Mouse (Mus musculus): ENCODE data around the gene Il1rl2. TPM values are rescaled to one million over a fixed set of nuclear protein-coding genes. Genes with fewer than 3 reads are reported as not detected.

The Il1rl2 gene
- polyA plus RNA-seq (2016; fragmentation: Nextera tagmentation; extraction: Ambion mirVana), result 3.6 and 3.7 TPM in 2 replicates

- H3K9ac ChIP-seq, result peak within 1 kb of the TSS; percentile 49; the same call in 1 of the 2 replicates
- H3K27me3 ChIP-seq (replicated peaks), result peaks cover 15% of the 10 kb centered on the region
- no peak for ATAC-seq (ENCODE audit: insufficient number of reproducible peaks, low FRiP score)
- WGBS, result 31% methylated on average over 6 of the region's 6 CpGs
- no peak within 1 kb of the TSS for H3K27ac ChIP-seq (ENCODE audit: poor library complexity, severe bottlenecking)
- H3K4me3 ChIP-seq, result peak within 1 kb of the TSS; percentile 40
- peaks cover 10% of the 10 kb centered on the region for H3K4me1 ChIP-seq (replicated peaks)
- no peaks in the 10 kb centered on the region for H3K36me3 ChIP-seq
- H3K4me2 ChIP-seq, result peak within 1 kb of the TSS; percentile 73
- H3K9me3 ChIP-seq (replicated peaks), result no peaks in the 10 kb centered on the region
Observed at GRCm38 (mm10) chr1:40324457-40324856, at the start of gene Il1rl2. Il1rl2 (plus strand) TSS chr1:40324610.

- no peak for ATAC-seq (ENCODE audit: insufficient number of reproducible peaks, low FRiP score)
- H3K36me3 ChIP-seq, result no peaks in the 10 kb centered on the region
- H3K4me2 ChIP-seq, result no peak overlapping the region
- no peaks in the 10 kb centered on the region for H3K9me3 ChIP-seq (replicated peaks)
- no peak overlapping the region for H3K9ac ChIP-seq
- no peaks in the 10 kb centered on the region for H3K27me3 ChIP-seq (replicated peaks)
- no peak overlapping the region for H3K27ac ChIP-seq (ENCODE audit: poor library complexity, severe bottlenecking)
- 62% methylated on average over 10 of the region's 10 CpGs for whole genome bisulfite sequencing
- no peak overlapping the region for H3K4me3 ChIP-seq
- H3K4me1 ChIP-seq (replicated peaks), result no peaks in the 10 kb centered on the region; the same call in 1 of the 2 replicates
Observed at GRCm38 (mm10) chr1:40275285-40276013, 49.0 kb upstream of the Il1rl2 start.

- Histone ChIP-seq H3K4me3 (no peak overlapping the region), H3K4me2 (no peak overlapping the region), H3K9me3 (replicated peaks) (no peaks in the 10 kb centered on the region), H3K27me3 (replicated peaks) (no peaks in the 10 kb centered on the region), H3K9ac (no peak overlapping the region), H3K4me1 (replicated peaks) (no peaks in the 10 kb centered on the region; the same call in 1 of the 2 replicates), H3K27ac (ENCODE audit: poor library complexity, severe bottlenecking) (no peak overlapping the region), H3K36me3 (peaks cover 3% of the 10 kb centered on the region; the same call in 1 of the 2 replicates)
- 83% methylated on average over 4 of the region's 4 CpGs for WGBS
- no peak for ATAC-seq (ENCODE audit: insufficient number of reproducible peaks, low FRiP score)
Observed at GRCm38 (mm10) chr1:40277944-40278343, 46.5 kb upstream of the Il1rl2 start.

DNA sequence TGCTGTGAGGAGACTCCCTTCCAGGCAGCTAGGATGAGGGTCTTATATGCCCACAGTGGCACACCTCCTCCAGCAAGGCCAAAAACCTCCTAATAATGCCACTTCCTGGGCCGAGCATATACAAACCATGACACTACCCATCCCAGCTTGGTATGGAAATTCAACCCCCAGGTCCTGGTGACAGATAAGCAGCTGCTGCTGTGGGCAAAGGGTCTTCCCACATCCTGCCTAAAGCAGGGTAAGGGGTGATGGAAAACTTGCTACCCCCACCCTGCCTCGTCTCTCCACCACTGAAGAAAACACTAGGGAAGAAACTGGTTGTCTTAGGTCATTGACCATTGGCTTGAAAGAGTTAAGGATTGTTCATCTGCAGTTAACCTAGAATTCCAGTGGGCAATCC is 45.7 kb upstream of the Il1rl2 start:
- no peaks in the 10 kb centered on the region for H3K27me3 ChIP-seq (replicated peaks)
- no peak overlapping the region for H3K27ac ChIP-seq (ENCODE audit: poor library complexity, severe bottlenecking)
- no peak overlapping the region for H3K4me3 ChIP-seq
- WGBS, result 70% methylated on average over 2 of the region's 2 CpGs
- no peak overlapping the region for H3K4me2 ChIP-seq
- no peaks in the 10 kb centered on the region for H3K9me3 ChIP-seq (replicated peaks)
- no peak for ATAC-seq (ENCODE audit: insufficient number of reproducible peaks, low FRiP score)
- H3K36me3 ChIP-seq, result peaks cover 3% of the 10 kb centered on the region; the same call in 1 of the 2 replicates
- H3K9ac ChIP-seq, result no peak overlapping the region
- H3K4me1 ChIP-seq (replicated peaks), result no peaks in the 10 kb centered on the region; the same call in 1 of the 2 replicates

GRCm38 (mm10) chr1:40279182-40279743 is 45.1 kb upstream of the Il1rl2 start:
- Histone ChIP-seq H3K27ac (ENCODE audit: poor library complexity, severe bottlenecking) (no peak overlapping the region), H3K4me2 (no peak overlapping the region), H3K36me3 (peaks cover 3% of the 10 kb centered on the region; the same call in 1 of the 2 replicates), H3K4me1 (replicated peaks) (no peaks in the 10 kb centered on the region; the same call in none of the 2 replicates), H3K9me3 (replicated peaks) (no peaks in the 10 kb centered on the region), H3K9ac (no peak overlapping the region), H3K27me3 (replicated peaks) (no peaks in the 10 kb centered on the region), H3K4me3 (no peak overlapping the region)
- 80% methylated on average over 11 of the region's 11 CpGs for WGBS
- no peak for ATAC-seq (ENCODE audit: insufficient number of reproducible peaks, low FRiP score)

DNA sequence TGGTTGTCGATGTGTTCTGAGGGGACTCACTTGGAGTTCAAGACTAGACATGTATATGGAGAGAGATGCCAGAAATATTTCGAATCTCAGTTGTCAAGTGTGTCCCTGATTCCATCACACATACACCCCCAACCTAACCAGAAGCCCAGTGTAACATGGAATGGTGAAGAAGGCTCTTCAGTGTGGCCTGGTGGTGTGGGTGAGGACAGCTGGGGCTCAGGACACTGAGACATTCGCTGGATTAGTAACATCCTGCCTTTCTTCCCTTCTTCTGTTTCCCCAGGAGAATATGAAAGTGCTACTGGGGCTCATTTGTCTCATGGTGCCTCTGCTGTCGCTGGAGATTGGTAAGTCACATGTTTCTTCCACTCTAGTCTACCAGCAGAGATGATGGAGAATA is 42.5 kb upstream of the Il1rl2 start:
- H3K9me3 ChIP-seq (replicated peaks), result no peaks in the 10 kb centered on the region
- 74% methylated on average over 4 of the region's 4 CpGs for WGBS
- H3K27ac ChIP-seq (ENCODE audit: poor library complexity, severe bottlenecking), result no peak overlapping the region

GRCm38 (mm10) chr1:40282394-40282793 is 42.0 kb upstream of the Il1rl2 start:
- no peaks in the 10 kb centered on the region; the same call in 1 of the 2 replicates for H3K4me1 ChIP-seq (replicated peaks)
- no peaks in the 10 kb centered on the region for H3K27me3 ChIP-seq (replicated peaks)
- 66% methylated on average over 3 of the region's 3 CpGs for WGBS
- ATAC-seq (ENCODE audit: insufficient number of reproducible peaks, low FRiP score), result no peak
- no peak overlapping the region for H3K9ac ChIP-seq
- H3K4me3 ChIP-seq, result no peak overlapping the region
- peaks cover 3% of the 10 kb centered on the region; the same call in 1 of the 2 replicates for H3K36me3 ChIP-seq
- no peak overlapping the region for H3K27ac ChIP-seq (ENCODE audit: poor library complexity, severe bottlenecking)
- no peak overlapping the region for H3K4me2 ChIP-seq
- H3K9me3 ChIP-seq (replicated peaks), result no peaks in the 10 kb centered on the region

More for the DNA sequence above, 42.5 kb upstream of the Il1rl2 start:
- no peak overlapping the region for H3K4me3 ChIP-seq
- H3K27me3 ChIP-seq (replicated peaks), result no peaks in the 10 kb centered on the region
- no peak overlapping the region for H3K9ac ChIP-seq
- peaks cover 3% of the 10 kb centered on the region; the same call in 1 of the 2 replicates for H3K36me3 ChIP-seq
- ATAC-seq (ENCODE audit: insufficient number of reproducible peaks, low FRiP score), result no peak
- H3K4me2 ChIP-seq, result no peak overlapping the region
- no peaks in the 10 kb centered on the region; the same call in 1 of the 2 replicates for H3K4me1 ChIP-seq (replicated peaks)

DNA sequence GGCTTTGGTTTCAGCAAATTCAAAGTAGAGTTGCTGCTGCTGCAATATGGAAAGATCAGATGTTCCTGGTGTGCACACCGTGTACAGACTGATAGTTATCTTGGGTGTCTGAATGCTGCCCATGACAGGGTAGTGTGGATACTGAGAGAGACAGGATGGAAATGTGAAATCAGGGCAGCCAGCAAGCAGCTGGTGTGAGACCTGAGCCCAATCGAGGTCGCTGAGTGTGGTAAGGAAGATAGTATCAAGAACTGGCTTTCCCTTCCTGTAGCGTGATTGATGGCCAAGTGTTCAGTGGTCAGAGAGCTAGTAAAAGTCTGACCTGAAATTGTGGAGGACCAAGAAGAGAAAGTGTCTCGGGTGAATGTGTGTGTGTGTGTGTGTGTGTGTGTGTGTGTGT is 40.4 kb upstream of the Il1rl2 start:
- peaks cover 3% of the 10 kb centered on the region; the same call in 1 of the 2 replicates for H3K36me3 ChIP-seq
- no peaks in the 10 kb centered on the region; the same call in 1 of the 2 replicates for H3K4me1 ChIP-seq (replicated peaks)
- H3K4me3 ChIP-seq, result no peak overlapping the region
- H3K9ac ChIP-seq, result no peak overlapping the region
- no peak overlapping the region for H3K4me2 ChIP-seq
- no peak overlapping the region for H3K27ac ChIP-seq (ENCODE audit: poor library complexity, severe bottlenecking)
- H3K9me3 ChIP-seq (replicated peaks), result no peaks in the 10 kb centered on the region
- 43% methylated on average over 5 of the region's 5 CpGs for WGBS
- no peak for ATAC-seq (ENCODE audit: insufficient number of reproducible peaks, low FRiP score)
- no peaks in the 10 kb centered on the region for H3K27me3 ChIP-seq (replicated peaks)

- Histone ChIP-seq H3K4me3 (no peak overlapping the region), H3K36me3 (peaks cover 4% of the 10 kb centered on the region; the same call in 1 of the 2 replicates), H3K27ac (ENCODE audit: poor library complexity, severe bottlenecking) (no peak overlapping the region), H3K9me3 (replicated peaks) (no peaks in the 10 kb centered on the region), H3K27me3 (replicated peaks) (no peaks in the 10 kb centered on the region), H3K4me1 (replicated peaks) (no peaks in the 10 kb centered on the region), H3K9ac (no peak overlapping the region), H3K4me2 (no peak overlapping the region)
- WGBS, result 73% methylated on average over 12 of the region's 12 CpGs
- ATAC-seq (ENCODE audit: insufficient number of reproducible peaks, low FRiP score), result no peak
Observed at GRCm38 (mm10) chr1:40290489-40291255, 33.7 kb upstream of the Il1rl2 start.

DNA sequence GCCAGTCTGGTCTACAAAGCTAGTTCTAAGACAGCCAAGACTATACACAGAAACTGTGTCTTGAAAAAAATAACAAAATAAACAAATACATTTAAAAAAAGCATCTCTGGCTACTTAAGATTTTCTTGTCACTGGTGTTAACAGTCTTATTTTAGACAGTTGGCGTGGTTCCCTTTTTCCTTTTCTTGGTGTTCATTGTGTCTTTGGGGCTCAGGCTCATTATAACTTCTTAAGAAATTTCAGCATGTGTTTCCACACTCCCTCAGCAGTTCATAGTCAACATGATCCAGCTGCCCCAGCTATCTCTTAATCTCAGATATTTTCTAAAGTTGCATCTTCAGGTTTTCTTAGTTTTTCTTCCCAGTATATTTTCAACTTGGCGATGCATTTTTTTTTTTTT is 32.2 kb upstream of the Il1rl2 start:
- H3K9me3 ChIP-seq (replicated peaks), result no peaks in the 10 kb centered on the region
- H3K27me3 ChIP-seq (replicated peaks), result no peaks in the 10 kb centered on the region
- H3K4me1 ChIP-seq (replicated peaks), result no peaks in the 10 kb centered on the region
- 84% methylated on average over 2 of the region's 2 CpGs for WGBS
- no peak overlapping the region for H3K4me3 ChIP-seq
- H3K9ac ChIP-seq, result no peak overlapping the region
- no peak for ATAC-seq (ENCODE audit: insufficient number of reproducible peaks, low FRiP score)
- no peak overlapping the region for H3K27ac ChIP-seq (ENCODE audit: poor library complexity, severe bottlenecking)
- no peak overlapping the region for H3K4me2 ChIP-seq
- H3K36me3 ChIP-seq, result peaks cover 4% of the 10 kb centered on the region; the same call in 1 of the 2 replicates

GRCm38 (mm10) chr1:40293891-40294290 is 30.5 kb upstream of the Il1rl2 start:
- H3K4me3 ChIP-seq, result no peak overlapping the region
- H3K4me2 ChIP-seq, result no peak overlapping the region
- no peak overlapping the region for H3K27ac ChIP-seq (ENCODE audit: poor library complexity, severe bottlenecking)
- H3K27me3 ChIP-seq (replicated peaks), result no peaks in the 10 kb centered on the region
- no peak overlapping the region for H3K9ac ChIP-seq
- ATAC-seq (ENCODE audit: insufficient number of reproducible peaks, low FRiP score), result no peak
- WGBS, result 86% methylated on average over 7 of the region's 7 CpGs
- H3K36me3 ChIP-seq, result peaks cover 6% of the 10 kb centered on the region; the same call in 1 of the 2 replicates
- H3K9me3 ChIP-seq (replicated peaks), result no peaks in the 10 kb centered on the region
- no peaks in the 10 kb centered on the region for H3K4me1 ChIP-seq (replicated peaks)

Measured in heart, embryonic 12.5 days (tissue).